In genomic region chr12:99529687-99530411, GRCm38 (mm10) we compare ENCODE assay signal across 9 mouse cellular contexts. TPM values are rescaled to one million over a fixed set of nuclear protein-coding genes. Genes with fewer than 3 reads are reported as not detected.
DNase-seq lines count a peak whose midpoint lies in the region; ATAC-seq and TF ChIP-seq lines count a peak whose summit lies in the region.
"Had no signal": no experiment of that assay in that cellular context is flagged by ENCODE, and none has a peak within 500 bp of the region (broad histone marks: within the 10 kb centered on the region; RNA-seq: fewer than 3 reads in every experiment).

No protein-coding gene starts in this region.

- WGBS in kidney, adult 2 months: 36% methylated on average over 17 of the region's 17 CpGs

- peaks cover 7% of the 10 kb centered on the region; the same call in 1 of the 2 replicates for H3K4me1 ChIP-seq in kidney, adult 2 months (ENCODE audit: control insufficient read depth, insufficient read depth, low read length)

- no peaks in the 10 kb centered on the region for H3K27me3 ChIP-seq in kidney, adult 2 months (replicated peaks; ENCODE audit: control insufficient read depth, insufficient read depth, low read length)

- intact Hi-C loops in gastrocnemius, adult 2 months (cut with DNase I): no loop called here

- peak overlapping the region; percentile 53 for H3K27ac ChIP-seq in gastrocnemius, adult 2 months
- H3K27ac ChIP-seq in kidney, adult 2 months (ENCODE audit: insufficient read depth, low read depth, low read length): no peak overlapping the region

- H3K4me3 ChIP-seq in gastrocnemius, adult 2 months: peak overlapping the region; percentile 15; the same call in 1 of the 2 replicates
- H3K4me3 ChIP-seq in kidney, adult 2 months (ENCODE audit: insufficient read depth, low read depth, low read length): no peak overlapping the region

- DNase-seq in gastrocnemius, adult 2 months: peak; percentile 50
- DNase-seq in gastrocnemius, adult 18-20 months (ENCODE audit: low spot score): no peak
- peak; percentile 75 for DNase-seq in fibroblast of lung, adult 2 months (ENCODE audit: low read depth)
- DNase-seq in kidney, adult 2 months: peak; percentile 55
- DNase-seq in lung, postnatal 4 days: peak; percentile 28 to 53
- DNase-seq in spleen, postnatal 4 days (ENCODE audit: low spot score in 2 of 2): no peak
- DNase-seq in spleen, postnatal 36 days (ENCODE audit: low spot score in 2 of 2): no peak
- DNase-seq: B cell, adult 2 months had no signal

- TF ChIP-seq POLR2A in kidney, adult 2 months (IDR thresholded peaks at IDR 0.05; ENCODE audit: low read depth, low read length): no peak

- no peak; the same call in 1 of the 2 replicates for ATAC-seq in megakaryocyte, adult 5-6 weeks (ENCODE audit: poor library complexity, severe bottlenecking)

- TF ChIP-seq CTCF in gastrocnemius, adult 2 months (IDR thresholded peaks at IDR 0.05): no peak
- TF ChIP-seq CTCF in kidney, adult 2 months (conservative IDR thresholded peaks at IDR 0.05; ENCODE audit: insufficient read depth, insufficient read length, low read depth, low read length): no peak

- no peaks in the 10 kb centered on the region for H3K36me3 ChIP-seq in kidney, adult 2 months (ENCODE audit: control insufficient read depth, insufficient read depth, low read length)

RNA-seq across cellular contexts. Expression of gene Foxn3, which starts 33.5 kb away (rescaled TPM):
- total RNA-seq in gastrocnemius, adult 2 months (2021): 100 to 1,000 TPM; 190 to 201 TPM
- 100 to 1,000 TPM; 187 to 214 TPM for total RNA-seq in gastrocnemius, adult 18-20 months (2021)
- 28.0 and 28.6 TPM in 2 replicates for polyA plus RNA-seq in kidney, adult 2 months (2012; rRNA removed)
- total RNA-seq in megakaryocyte, adult 5-6 weeks (2015): 43.6 and 45.6 TPM in 2 replicates
- 17.4 and 19.6 TPM in 2 replicates for total RNA-seq in megakaryocyte, adult 5-6 weeks (2017)

Comparison
In these comparisons a context has a peak if more than half of its experiments do, and no peak if none do; other contexts are left out.
1. DNase-seq: peak in gastrocnemius, adult 2 months (single experiment), fibroblast of lung, adult 2 months (single experiment), kidney, adult 2 months (single experiment) and lung, postnatal 4 days (2 of 2); none in gastrocnemius, adult 18-20 months (single experiment), spleen, postnatal 4 days (0 of 2) and spleen, postnatal 36 days (0 of 2).
2. RNA of gene Foxn3, which starts 33.5 kb away (total RNA-seq): 187 to 214 TPM in gastrocnemius, adult 18-20 months and 190 to 201 TPM in gastrocnemius, adult 2 months; 17.4 to 45.6 TPM in megakaryocyte, adult 5-6 weeks; every median in the first group is over 4 times any median in the second.